Mouse (Mus musculus) inflammation-experienced regulatory T-cells (primary cell): ENCODE measurements around the gene Olfr487. TPM values are rescaled to one million over a fixed set of nuclear protein-coding genes. Genes with fewer than 3 reads are reported as not detected.

ENCODE experiments used
- polyA plus RNA-seq, 2 experiments: library from polyadenylated mRNA; unstranded; fragments of 100-300 nt; shearing (Covaris generic); gene quantifications; one replicate each; pipeline ENCODE4 v1.2.1; 2017

The Olfr487 gene
- polyA plus RNA-seq = not detected

GRCm38 (mm10) chr7:108214536-108214935 is at the start of gene Olfr487:
Olfr487 (minus strand) TSS chr7:108214636.

GRCm38 (mm10) chr7:108258247-108258646 is 43.8 kb upstream of the Olfr487 start, which contains the start of gene Olfr488:
Olfr488 (minus strand) TSS chr7:108258347.

GRCm38 (mm10) chr7:108172642-108173041 is 41.8 kb downstream of the Olfr487 start, which contains the start of gene Olfr486:
Olfr486 (minus strand) TSS chr7:108172742.

GRCm38 (mm10) chr7:108159771-108160170 is 54.7 kb downstream of the Olfr487 start, which contains the start of gene Olfr485:
Olfr485 (minus strand) TSS chr7:108159871.

Other genes with a start within 250 kb of the Olfr487 start
- gene Olfr476, start 249.8 kb downstream of the Olfr487 start, polyA plus RNA-seq = not detected
- gene Olfr477, start 227.9 kb downstream of the Olfr487 start, polyA plus RNA-seq = under 1 TPM in 1 of 2 experiments, not detected in 1; 0.10 TPM
- not detected for gene Olfr478, start 180.6 kb downstream of the Olfr487 start, polyA plus RNA-seq
- not detected for gene Olfr479, start 163.9 kb downstream of the Olfr487 start, polyA plus RNA-seq
- gene Olfr480, start 147.3 kb downstream of the Olfr487 start, polyA plus RNA-seq = not detected
- gene Olfr481, start 134.8 kb downstream of the Olfr487 start, polyA plus RNA-seq = under 1 TPM; 0.13 to 0.95 TPM
- 1 to 10 TPM in 1 of 2 experiments, under 1 TPM in 1; 0.14 to 1.3 TPM for gene Olfr482, start 117.0 kb downstream of the Olfr487 start, polyA plus RNA-seq
- under 1 TPM in 1 of 2 experiments, not detected in 1; 0.30 TPM for gene Olfr483, start 113.8 kb downstream of the Olfr487 start, polyA plus RNA-seq
- not detected for gene Olfr484, start 87.2 kb downstream of the Olfr487 start, polyA plus RNA-seq
- under 1 TPM in 1 of 2 experiments, not detected in 1; 0.17 TPM for gene Olfr485, start 54.8 kb downstream of the Olfr487 start, polyA plus RNA-seq
- gene Olfr486, start 41.9 kb downstream of the Olfr487 start, polyA plus RNA-seq = not detected
- gene Olfr488, start 43.7 kb upstream of the Olfr487 start, polyA plus RNA-seq = under 1 TPM; 0.31 to 0.83 TPM
- gene Olfr490, start 74.3 kb upstream of the Olfr487 start, polyA plus RNA-seq = under 1 TPM in 1 of 2 experiments, not detected in 1; 0.17 TPM
- 1 to 10 TPM in 1 of 2 experiments, not detected in 1; 1.1 TPM for gene Olfr491, start 98.8 kb upstream of the Olfr487 start, polyA plus RNA-seq
- not detected for gene Olfr492, start 109.0 kb upstream of the Olfr487 start, polyA plus RNA-seq
- gene Olfr493, start 132.3 kb upstream of the Olfr487 start, polyA plus RNA-seq = not detected
- not detected for gene Olfr494, start 150.7 kb upstream of the Olfr487 start, polyA plus RNA-seq
- gene Olfr495, start 178.5 kb upstream of the Olfr487 start, polyA plus RNA-seq = not detected
- not detected for gene Olfr497, start 205.8 kb upstream of the Olfr487 start, polyA plus RNA-seq